Mouse (Mus musculus): ENCODE results near the gene Hnrnpa2b1. TPM values are rescaled to one million over a fixed set of nuclear protein-coding genes. Genes with fewer than 3 reads are reported as not detected.

Hnrnpa2b1 gene
- polyA plus RNA-seq, 1 experiment from 2014 or later = 1,465 TPM

DNA sequence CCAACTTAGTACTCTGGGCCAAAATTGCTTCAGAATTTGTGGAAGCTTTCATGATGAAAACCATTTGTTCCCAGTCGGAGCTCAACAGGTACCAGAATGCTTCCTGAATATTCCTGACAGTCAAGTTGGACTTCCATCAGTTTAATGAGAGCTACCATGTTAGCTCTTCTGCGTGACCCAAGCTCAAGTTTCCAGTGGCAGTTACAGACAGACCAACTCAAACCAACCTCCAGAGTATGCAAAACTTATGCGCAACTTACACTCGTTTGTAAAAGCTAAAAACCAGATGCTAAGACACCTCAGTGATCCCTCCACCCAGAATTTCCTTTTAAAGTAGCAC, 9.7 kb downstream of the Hnrnpa2b1 start:
- 0 out of 2 replicates have a peak, but pooled peaks cover 3% of the 10 kb centered on the region for H3K4me1 ChIP-seq (ENCODE audit: control insufficient read depth, insufficient read depth, low read length)
- peak; percentile 48 for DNase-seq (ENCODE audit: low spot score)
- H3K36me3 ChIP-seq (ENCODE audit: control insufficient read depth, insufficient read depth, low read length) = peaks cover 19% of the 10 kb centered on the region
- no peak overlapping the region for H3K27ac ChIP-seq (replicated peaks; ENCODE audit: low read depth, low read length)
- H3K27me3 ChIP-seq (ENCODE audit: control insufficient read depth, insufficient read depth, low read length) = no peaks in the 10 kb centered on the region
- ATAC-seq (ENCODE audit: insufficient number of reproducible peaks, low FRiP score, low TSS enrichment, low read depth) = no peak
- no peak overlapping the region for H3K4me2 ChIP-seq (ENCODE audit: low read depth, severe bottlenecking)
- WGBS = 77% methylated on average over 4 of the region's 4 CpGs
- no peak overlapping the region for H3K9ac ChIP-seq (ENCODE audit: low read length)
- H3K4me3 ChIP-seq (ENCODE audit: low read depth, low read length) = no peak overlapping the region
- no peaks in the 10 kb centered on the region for H3K9me3 ChIP-seq (ENCODE audit: control insufficient read depth, low read length)

GRCm38 (mm10) chr6:51459313-51460020, 10.2 kb downstream of the Hnrnpa2b1 start:
- Histone ChIP-seq H3K4me3 (ENCODE audit: low read depth, low read length) (no peak overlapping the region), H3K4me2 (ENCODE audit: low read depth, severe bottlenecking) (no peak overlapping the region), H3K4me1 (ENCODE audit: control insufficient read depth, insufficient read depth, low read length) (0 out of 2 replicates have a peak, but pooled peaks cover 3% of the 10 kb centered on the region), H3K9me3 (ENCODE audit: control insufficient read depth, low read length) (no peaks in the 10 kb centered on the region), H3K36me3 (ENCODE audit: control insufficient read depth, insufficient read depth, low read length) (peaks cover 19% of the 10 kb centered on the region), H3K9ac (ENCODE audit: low read length) (no peak overlapping the region), H3K27ac (replicated peaks; ENCODE audit: low read depth, low read length) (no peak overlapping the region; the same call in 1 of the 2 replicates), H3K27me3 (ENCODE audit: control insufficient read depth, insufficient read depth, low read length) (no peaks in the 10 kb centered on the region)
- DNase-seq (ENCODE audit: low spot score) (peak; percentile 52), ATAC-seq (ENCODE audit: insufficient number of reproducible peaks, low FRiP score, low TSS enrichment, low read depth) (peak; percentile 40; the same call in 1 of the 2 replicates)
- 42% methylated on average over 5 of the region's 5 CpGs for WGBS

GRCm38 (mm10) chr6:51458925-51459312, 10.8 kb downstream of the Hnrnpa2b1 start:
- Histone ChIP-seq H3K4me1 (ENCODE audit: control insufficient read depth, insufficient read depth, low read length) (0 out of 2 replicates have a peak, but pooled peaks cover 6% of the 10 kb centered on the region), H3K4me2 (ENCODE audit: low read depth, severe bottlenecking) (no peak overlapping the region), H3K36me3 (ENCODE audit: control insufficient read depth, insufficient read depth, low read length) (peaks cover 18% of the 10 kb centered on the region), H3K9me3 (ENCODE audit: control insufficient read depth, low read length) (no peaks in the 10 kb centered on the region), H3K27ac (replicated peaks; ENCODE audit: low read depth, low read length) (no peak overlapping the region; the same call in 1 of the 2 replicates), H3K9ac (ENCODE audit: low read length) (no peak overlapping the region), H3K4me3 (ENCODE audit: low read depth, low read length) (no peak overlapping the region), H3K27me3 (ENCODE audit: control insufficient read depth, insufficient read depth, low read length) (no peaks in the 10 kb centered on the region)
- ATAC-seq (ENCODE audit: insufficient number of reproducible peaks, low FRiP score, low TSS enrichment, low read depth) = no peak
- DNase-seq (ENCODE audit: low spot score) = no peak
- 39% methylated on average over 2 of the region's 2 CpGs for WGBS

DNA sequence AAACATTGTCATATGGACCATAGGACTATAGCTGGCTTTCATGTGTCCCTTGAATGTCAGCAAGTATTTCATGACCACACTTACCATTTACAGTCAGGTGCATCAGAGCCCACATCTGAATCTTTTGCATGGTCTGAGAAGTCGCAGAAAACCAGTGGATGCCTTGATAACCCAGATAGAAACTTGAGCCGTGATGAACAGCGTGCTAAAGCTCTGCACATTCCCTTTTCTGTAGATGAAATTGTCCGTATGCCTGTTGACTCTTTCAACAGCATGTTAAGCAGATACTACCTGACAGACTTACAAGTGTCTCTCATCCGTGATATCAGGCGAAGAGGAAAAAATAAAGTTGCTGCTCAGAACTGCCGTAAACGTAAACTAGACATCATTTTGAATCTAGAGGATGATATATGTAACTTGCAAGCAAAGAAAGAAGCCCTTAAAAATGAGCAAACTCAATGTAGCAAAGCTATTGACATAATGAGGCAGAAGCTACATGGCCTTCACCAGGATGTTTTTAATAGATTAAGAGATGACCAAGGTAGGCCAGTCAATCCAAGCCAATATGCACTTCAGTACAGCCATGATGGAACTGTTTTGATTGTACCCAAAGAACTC, 11.8 kb downstream of the Hnrnpa2b1 start:
- H3K9ac ChIP-seq (ENCODE audit: low read length) = no peak overlapping the region
- H3K27me3 ChIP-seq (ENCODE audit: control insufficient read depth, insufficient read depth, low read length) = no peaks in the 10 kb centered on the region
- H3K9me3 ChIP-seq (ENCODE audit: control insufficient read depth, low read length) = no peaks in the 10 kb centered on the region
- H3K4me3 ChIP-seq (ENCODE audit: low read depth, low read length) = no peak overlapping the region
- no peak overlapping the region for H3K27ac ChIP-seq (replicated peaks; ENCODE audit: low read depth, low read length)
- H3K36me3 ChIP-seq (ENCODE audit: control insufficient read depth, insufficient read depth, low read length) = peaks cover 14% of the 10 kb centered on the region
- DNase-seq (ENCODE audit: low spot score) (no peak), ATAC-seq (ENCODE audit: insufficient number of reproducible peaks, low FRiP score, low TSS enrichment, low read depth) (no peak)
- 83% methylated on average over 8 of the region's 8 CpGs for WGBS
- H3K4me1 ChIP-seq (ENCODE audit: control insufficient read depth, insufficient read depth, low read length) = peaks cover 8% of the 10 kb centered on the region; the same call in 1 of the 2 replicates
- no peak overlapping the region for H3K4me2 ChIP-seq (ENCODE audit: low read depth, severe bottlenecking)

GRCm38 (mm10) chr6:51457283-51457682, 12.4 kb downstream of the Hnrnpa2b1 start:
- 77% methylated on average over 3 of the region's 3 CpGs for WGBS
- no peaks in the 10 kb centered on the region for H3K27me3 ChIP-seq (ENCODE audit: control insufficient read depth, insufficient read depth, low read length)
- no peak for DNase-seq (ENCODE audit: low spot score)

GRCm38 (mm10) chr6:51456198-51456597, 13.5 kb downstream of the Hnrnpa2b1 start:
- Histone ChIP-seq H3K27me3 (ENCODE audit: control insufficient read depth, insufficient read depth, low read length) (no peaks in the 10 kb centered on the region), H3K4me3 (ENCODE audit: low read depth, low read length) (no peak overlapping the region), H3K4me2 (ENCODE audit: low read depth, severe bottlenecking) (no peak overlapping the region), H3K4me1 (ENCODE audit: control insufficient read depth, insufficient read depth, low read length) (peaks cover 8% of the 10 kb centered on the region; the same call in 1 of the 2 replicates), H3K36me3 (ENCODE audit: control insufficient read depth, insufficient read depth, low read length) (peaks cover 7% of the 10 kb centered on the region; the same call in 1 of the 2 replicates), H3K9me3 (ENCODE audit: control insufficient read depth, low read length) (no peaks in the 10 kb centered on the region), H3K27ac (replicated peaks; ENCODE audit: low read depth, low read length) (no peak overlapping the region), H3K9ac (ENCODE audit: low read length) (no peak overlapping the region)
- ATAC-seq (ENCODE audit: insufficient number of reproducible peaks, low FRiP score, low TSS enrichment, low read depth) (no peak), DNase-seq (ENCODE audit: low spot score) (no peak)
- 73% methylated on average over 1 of the region's 1 CpGs for WGBS

More at GRCm38 (mm10) chr6:51457283-51457682, 12.4 kb downstream of the Hnrnpa2b1 start:
- Histone ChIP-seq H3K9ac (ENCODE audit: low read length) (no peak overlapping the region), H3K9me3 (ENCODE audit: control insufficient read depth, low read length) (no peaks in the 10 kb centered on the region), H3K4me1 (ENCODE audit: control insufficient read depth, insufficient read depth, low read length) (peaks cover 8% of the 10 kb centered on the region; the same call in 1 of the 2 replicates), H3K27ac (replicated peaks; ENCODE audit: low read depth, low read length) (no peak overlapping the region), H3K36me3 (ENCODE audit: control insufficient read depth, insufficient read depth, low read length) (peaks cover 12% of the 10 kb centered on the region), H3K4me3 (ENCODE audit: low read depth, low read length) (no peak overlapping the region), H3K4me2 (ENCODE audit: low read depth, severe bottlenecking) (no peak overlapping the region)
- ATAC-seq (ENCODE audit: insufficient number of reproducible peaks, low FRiP score, low TSS enrichment, low read depth) = no peak

- peaks cover 8% of the 10 kb centered on the region; the same call in 1 of the 2 replicates for H3K4me1 ChIP-seq (ENCODE audit: control insufficient read depth, insufficient read depth, low read length)
- no peak overlapping the region for H3K27ac ChIP-seq (replicated peaks; ENCODE audit: low read depth, low read length)
- DNase-seq (ENCODE audit: low spot score) (no peak), ATAC-seq (ENCODE audit: insufficient number of reproducible peaks, low FRiP score, low TSS enrichment, low read depth) (no peak)
- no peak overlapping the region for H3K9ac ChIP-seq (ENCODE audit: low read length)
- no peak overlapping the region for H3K4me2 ChIP-seq (ENCODE audit: low read depth, severe bottlenecking)
- H3K36me3 ChIP-seq (ENCODE audit: control insufficient read depth, insufficient read depth, low read length) = peaks cover 7% of the 10 kb centered on the region; the same call in 1 of the 2 replicates
- no peaks in the 10 kb centered on the region for H3K9me3 ChIP-seq (ENCODE audit: control insufficient read depth, low read length)
- no peaks in the 10 kb centered on the region for H3K27me3 ChIP-seq (ENCODE audit: control insufficient read depth, insufficient read depth, low read length)
- WGBS = 62% methylated on average over 3 of the region's 3 CpGs
- H3K4me3 ChIP-seq (ENCODE audit: low read depth, low read length) = no peak overlapping the region
These were observed 14.7 kb downstream of the Hnrnpa2b1 start for GRCm38 (mm10) chr6:51454949-51455348.

DNA sequence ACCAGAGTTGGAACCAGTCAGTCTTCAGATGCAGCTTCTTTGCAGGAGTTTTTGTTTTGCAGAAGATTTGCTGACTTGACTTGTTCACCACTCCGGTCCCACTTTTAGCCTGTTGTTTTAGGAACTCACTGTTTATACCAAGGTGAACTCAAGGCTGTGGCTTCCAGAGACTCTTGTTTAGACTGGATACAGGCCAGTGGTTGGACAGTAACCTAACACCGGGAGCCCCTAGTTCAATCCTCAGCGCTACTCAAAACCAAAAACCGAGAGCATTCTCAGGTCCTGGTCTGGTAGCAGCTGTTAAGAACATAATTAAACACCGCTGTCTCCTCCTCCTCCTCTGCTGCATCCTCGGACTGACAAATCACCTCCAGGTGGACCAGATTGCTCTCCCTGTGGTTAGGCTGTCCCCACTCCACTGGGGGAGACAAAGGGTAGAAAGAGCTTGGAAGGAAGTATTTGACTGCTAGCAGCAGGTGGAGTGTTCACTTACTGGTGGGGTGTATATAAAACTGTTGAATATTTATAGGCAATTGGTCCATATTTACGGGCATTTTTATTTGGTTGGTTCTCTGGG, 16.7 kb downstream of the Hnrnpa2b1 start:
- ATAC-seq (ENCODE audit: insufficient number of reproducible peaks, low FRiP score, low TSS enrichment, low read depth) (no peak), DNase-seq (ENCODE audit: low spot score) (no peak)
- no peaks in the 10 kb centered on the region for H3K9me3 ChIP-seq (ENCODE audit: control insufficient read depth, low read length)
- H3K4me3 ChIP-seq (ENCODE audit: low read depth, low read length) = no peak overlapping the region
- H3K4me1 ChIP-seq (ENCODE audit: control insufficient read depth, insufficient read depth, low read length) = peaks cover 8% of the 10 kb centered on the region; the same call in 1 of the 2 replicates
- no peaks in the 10 kb centered on the region for H3K36me3 ChIP-seq (ENCODE audit: control insufficient read depth, insufficient read depth, low read length)
- H3K4me2 ChIP-seq (ENCODE audit: low read depth, severe bottlenecking) = no peak overlapping the region
- no peaks in the 10 kb centered on the region for H3K27me3 ChIP-seq (ENCODE audit: control insufficient read depth, insufficient read depth, low read length)
- no peak overlapping the region for H3K27ac ChIP-seq (replicated peaks; ENCODE audit: low read depth, low read length)
- H3K9ac ChIP-seq (ENCODE audit: low read length) = no peak overlapping the region
- 53% methylated on average over 7 of the region's 7 CpGs for WGBS
